Mouse (Mus musculus): ENCODE data around the gene Eif4ebp2. TPM values are rescaled to one million over a fixed set of nuclear protein-coding genes. Genes with fewer than 3 reads are reported as not detected.

The Eif4ebp2 gene
- polyA plus RNA-seq (2012; rRNA removed; ENCODE audit: low replicate concordance) = 161 and 181 TPM in 2 replicates

DNA sequence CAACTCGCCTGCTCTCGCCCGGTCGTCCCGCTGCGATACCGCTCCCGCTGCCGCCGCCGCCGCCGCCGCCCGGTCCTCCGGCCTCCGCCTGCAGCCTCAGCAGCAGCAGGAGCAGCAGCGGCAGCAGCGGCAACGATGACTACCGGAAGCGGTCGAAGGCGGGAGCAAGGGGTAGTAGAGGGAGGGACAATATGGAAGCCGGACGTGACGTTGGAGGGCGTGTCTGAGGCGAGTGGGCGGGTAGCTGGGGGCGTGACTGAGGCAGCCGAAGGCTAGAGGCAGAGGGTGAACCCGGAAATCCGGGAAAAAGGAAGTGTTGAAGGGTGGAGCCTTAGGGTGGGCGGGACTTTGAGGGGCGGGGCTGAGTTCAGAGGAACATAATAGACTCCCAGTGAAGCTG lies at the start of gene Eif4ebp2:
Eif4ebp2 (minus strand) TSS at position 17 of the 400 bp plus-strand sequence.

DNA sequence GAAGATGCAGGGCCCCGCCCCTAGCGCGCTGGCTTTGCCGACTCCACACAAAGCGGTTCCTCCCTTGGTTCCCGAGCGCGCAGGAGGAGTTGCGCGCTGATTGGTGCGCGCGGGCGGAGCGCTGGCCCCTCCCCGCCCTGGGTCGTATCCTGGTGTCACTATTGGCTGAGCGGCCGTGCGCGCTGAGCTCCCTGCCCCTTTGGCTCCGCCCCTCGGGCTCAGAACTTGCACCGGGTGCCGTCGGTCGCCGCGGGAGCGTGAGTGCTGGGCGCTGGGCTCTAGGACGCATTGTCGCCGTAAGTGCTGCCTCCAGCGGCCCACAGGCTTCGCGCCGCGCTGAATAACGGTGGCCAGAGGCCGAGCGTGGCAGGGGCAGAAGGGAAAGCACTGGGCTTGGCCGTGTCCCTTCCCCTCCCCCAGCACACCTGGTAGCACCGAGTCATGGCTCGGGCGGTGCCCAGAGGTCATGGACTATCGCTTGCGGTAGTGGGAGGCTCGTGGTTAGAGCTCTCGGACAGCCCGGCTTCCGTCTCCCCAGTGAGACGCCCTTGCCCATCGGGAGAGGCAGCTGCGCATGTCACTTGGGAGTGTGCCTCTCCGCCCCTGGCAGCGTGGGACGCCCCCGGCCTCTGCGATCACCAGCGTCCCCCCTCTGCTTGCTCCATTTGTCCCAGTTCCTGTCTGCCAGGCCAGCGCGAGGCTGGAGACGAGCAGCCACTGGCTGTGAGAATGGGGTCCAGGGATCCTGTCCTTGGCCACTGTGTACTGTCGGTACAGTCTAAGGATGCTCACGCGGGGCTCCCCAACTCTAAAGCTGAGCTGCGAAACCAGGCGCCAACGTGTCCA lies 23.4 kb upstream of the Eif4ebp2 start, which contains the start of gene Lrrc20:
Lrrc20 (plus strand) TSS at position 208 of the 846 bp plus-strand sequence.

DNA sequence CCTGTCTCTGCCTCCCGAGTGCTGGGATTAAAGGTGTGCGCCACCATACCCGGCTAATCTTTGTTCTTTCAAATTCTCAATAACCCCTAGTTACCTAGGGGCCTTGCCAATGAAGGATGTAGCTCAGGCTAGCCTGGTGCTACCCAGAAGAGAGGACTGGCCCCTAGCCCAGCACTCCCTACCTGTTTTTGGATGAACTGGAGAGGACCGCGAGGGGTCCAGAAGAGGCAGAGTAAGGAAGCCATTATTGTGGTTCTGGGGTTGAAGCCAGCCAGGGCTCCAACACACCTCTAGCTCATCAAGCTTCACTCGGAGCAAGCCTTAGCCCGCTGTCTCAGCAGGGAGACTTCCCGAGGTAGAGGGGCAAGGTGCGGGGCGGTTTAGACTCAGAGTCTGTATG lies 34.8 kb downstream of the Eif4ebp2 start, which contains the start of gene Nodal:
Nodal (plus strand) TSS at position 301 of the 400 bp plus-strand sequence.

DNA sequence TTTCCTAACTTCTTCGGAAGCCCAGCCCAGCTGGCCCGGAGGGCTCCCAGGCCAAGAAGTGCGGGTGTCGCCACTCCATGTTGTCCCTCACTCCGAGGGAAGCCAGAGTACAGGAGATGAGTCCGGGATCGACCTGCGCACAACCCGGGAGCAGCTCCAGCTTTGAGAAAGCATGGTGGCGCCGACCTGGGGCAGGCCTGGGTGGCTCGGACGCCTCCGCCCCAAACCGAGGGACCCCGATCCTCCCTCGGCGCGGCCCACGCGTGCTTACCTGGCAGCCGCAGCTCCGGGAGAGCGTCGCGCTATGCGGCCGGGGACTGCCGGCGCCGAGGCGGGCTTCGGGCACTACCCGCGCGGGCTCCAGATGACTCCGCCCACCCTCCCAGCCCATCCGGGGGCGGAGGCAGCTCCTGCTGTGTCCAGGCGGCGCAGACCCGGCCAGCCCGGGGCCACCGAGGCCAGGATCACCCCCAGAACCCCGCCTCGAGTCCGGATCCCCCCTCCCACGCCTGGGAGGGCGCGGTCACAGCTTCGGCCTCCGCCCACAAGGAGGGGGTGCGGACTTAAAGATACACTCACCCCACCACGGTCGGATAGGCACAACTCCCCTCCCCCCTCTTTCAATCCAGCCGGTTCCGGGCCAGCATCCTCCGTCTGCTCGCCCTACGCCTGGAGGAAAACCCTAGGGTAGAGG lies 69.3 kb downstream of the Eif4ebp2 start, which contains the start of gene Pald1:
Pald1 (minus strand) TSS at position 510 of the 694 bp plus-strand sequence.

Other genes starting within 250 kb of the Eif4ebp2 start
- 4.3 and 7.4 TPM in 2 replicates for gene Adamts14, start 179.2 kb downstream of the Eif4ebp2 start, polyA plus RNA-seq (2012; rRNA removed; ENCODE audit: low replicate concordance)
- gene Prf1, start 154.8 kb downstream of the Eif4ebp2 start, polyA plus RNA-seq (2012; rRNA removed; ENCODE audit: low replicate concordance) = 6.2 and 10.7 TPM in 2 replicates
- 23.7 and 27.5 TPM in 2 replicates for gene Pald1, start 69.1 kb downstream of the Eif4ebp2 start, polyA plus RNA-seq (2012; rRNA removed; ENCODE audit: low replicate concordance)
- gene Nodal, start 34.7 kb downstream of the Eif4ebp2 start, polyA plus RNA-seq (2012; rRNA removed; ENCODE audit: low replicate concordance) = 0.04 and 0.16 TPM in 2 replicates
- 6.8 and 43.1 TPM in 2 replicates for gene Lrrc20, start 23.1 kb upstream of the Eif4ebp2 start, polyA plus RNA-seq (2012; rRNA removed; ENCODE audit: low replicate concordance)
- gene Npffr1, start 142.8 kb upstream of the Eif4ebp2 start, polyA plus RNA-seq (2012; rRNA removed; ENCODE audit: low replicate concordance) = 0.33 and 0.60 TPM in 2 replicates
- gene Ppa1, start 195.9 kb upstream of the Eif4ebp2 start, polyA plus RNA-seq (2012; rRNA removed; ENCODE audit: low replicate concordance) = 47.5 and 52.5 TPM in 2 replicates
- 72.7 and 111 TPM in 2 replicates for gene Sar1a, start 227.6 kb upstream of the Eif4ebp2 start, polyA plus RNA-seq (2012; rRNA removed; ENCODE audit: low replicate concordance)
- gene Tysnd1, start 242.9 kb upstream of the Eif4ebp2 start, polyA plus RNA-seq (2012; rRNA removed; ENCODE audit: low replicate concordance) = 68.9 and 156 TPM in 2 replicates